Mouse (Mus musculus) embryonic facial prominence, embryonic 10.5 days (tissue): ENCODE results near the gene 4833427G06Rik. TPM values are rescaled to one million over a fixed set of nuclear protein-coding genes. Genes with fewer than 3 reads are reported as not detected.

Experiments used
- DNase-seq: peaks from one replicate; pipeline ENCODE4 v3.0.0-alpha.2; 2017; ENCODE audit warnings: low spot score
- H3K27ac ChIP-seq: fragments of 300-500 bp; sonication (generic); replicated peaks from 2 replicates; pipeline ENCODE4 v1.5.1; 2016; ENCODE audit warnings: mild to moderate bottlenecking
- H3K27me3 ChIP-seq: fragments of 300-500 bp; sonication (generic); replicated peaks from 2 replicates; pipeline ENCODE4 v1.6.1; 2016; ENCODE audit warnings: low read depth, mild to moderate bottlenecking; ENCODE audit not compliant: poor library complexity, severe bottlenecking
- H3K36me3 ChIP-seq: fragments of 300-500 bp; sonication (generic); replicated peaks from 2 replicates; pipeline ENCODE4 v1.6.1; 2016; ENCODE audit warnings: mild to moderate bottlenecking, moderate library complexity
- H3K4me1 ChIP-seq: fragments of 300-500 bp; sonication (generic); 2 replicates; pipeline ENCODE4 v1.6.1; 2016
- H3K4me3 ChIP-seq: fragments of 300-500 bp; sonication (generic); 2 replicates; pipeline ENCODE4 v1.5.1; 2016; ENCODE audit warnings: mild to moderate bottlenecking, moderate library complexity
- H3K9me3 ChIP-seq: fragments of 300-500 bp; sonication (generic); 2 replicates; pipeline ENCODE4 v1.6.1; 2016; ENCODE audit warnings: mild to moderate bottlenecking
- WGBS: fragments of 180-500 bp; shearing (Covaris S2); methylation state at CpG from one replicate; pipeline ENCODE4 v1.1.7; 2016; 5-methylcytosine and 5-hydroxymethylcytosine counted together
- microRNA counts: library from miRNA; unstranded; fragments of <30 nt; microRNA quantifications from one replicate; lab custom pipeline; 2017
- microRNA-seq: library from miRNA; unstranded; fragments of <30 nt; microRNA quantifications from one replicate; pipeline ENCODE4, GENCODE M21; 2017
- polyA plus RNA-seq: library from polyadenylated mRNA; unstranded; fragments of >200 nt; fragmentation: Nextera tagmentation; extraction: Ambion mirVana; gene quantifications from 2 replicates; pipeline ENCODE4 v1.2.1, GENCODE M21; 2016

The 4833427G06Rik gene
- polyA plus RNA-seq, 1 experiment from 2014 or later: not detected

- no peaks in the 10 kb centered on the region for H3K36me3 ChIP-seq
- WGBS: 78% methylated on average over 3 of the region's 3 CpGs
- H3K27me3 ChIP-seq: no peaks in the 10 kb centered on the region
- H3K4me3 ChIP-seq: no peak overlapping the region
- no peaks in the 10 kb centered on the region for H3K9me3 ChIP-seq
- H3K4me1 ChIP-seq: no peaks in the 10 kb centered on the region
- DNase-seq: no peak
- no peak overlapping the region for H3K27ac ChIP-seq
Measured at GRCm38 (mm10) chr9:51056360-51057324, 45.2 kb downstream of the 4833427G06Rik start.

- DNase-seq: no peak
Measured at GRCm38 (mm10) chr9:51052180-51052579, 49.7 kb downstream of the 4833427G06Rik start.

GRCm38 (mm10) chr9:51042136-51042535 is 59.7 kb downstream of the 4833427G06Rik start:
- 86% methylated on average over 6 of the region's 6 CpGs for WGBS
- H3K27me3 ChIP-seq: no peaks in the 10 kb centered on the region
- no peaks in the 10 kb centered on the region for H3K9me3 ChIP-seq
- no peak for DNase-seq
- H3K27ac ChIP-seq: no peak overlapping the region
- no peaks in the 10 kb centered on the region for H3K36me3 ChIP-seq
- no peak overlapping the region for H3K4me3 ChIP-seq
- H3K4me1 ChIP-seq: no peaks in the 10 kb centered on the region

More at GRCm38 (mm10) chr9:51052180-51052579, 49.7 kb downstream of the 4833427G06Rik start:
- Histone ChIP-seq H3K9me3 (no peaks in the 10 kb centered on the region), H3K27ac (no peak overlapping the region), H3K4me3 (no peak overlapping the region), H3K4me1 (no peaks in the 10 kb centered on the region), H3K27me3 (no peaks in the 10 kb centered on the region), H3K36me3 (no peaks in the 10 kb centered on the region)
- WGBS: 68% methylated on average over 3 of the region's 3 CpGs

- no peaks in the 10 kb centered on the region for H3K36me3 ChIP-seq
- H3K27ac ChIP-seq: no peak overlapping the region
- H3K4me1 ChIP-seq: no peaks in the 10 kb centered on the region
- H3K9me3 ChIP-seq: no peaks in the 10 kb centered on the region
- 93% methylated on average over 7 of the region's 7 CpGs for WGBS
- no peaks in the 10 kb centered on the region for H3K27me3 ChIP-seq
- DNase-seq: no peak
- H3K4me3 ChIP-seq: no peak overlapping the region
Measured at GRCm38 (mm10) chr9:51041491-51041980, 60.3 kb downstream of the 4833427G06Rik start.

- WGBS: 81% methylated on average over 3 of the region's 3 CpGs
- DNase-seq: no peak
Measured at GRCm38 (mm10) chr9:51032785-51033529, 68.9 kb downstream of the 4833427G06Rik start.

GRCm38 (mm10) chr9:51032291-51032690 is 69.6 kb downstream of the 4833427G06Rik start:
- H3K4me3 ChIP-seq: no peak overlapping the region
- H3K36me3 ChIP-seq: no peaks in the 10 kb centered on the region
- H3K9me3 ChIP-seq: no peaks in the 10 kb centered on the region
- DNase-seq: no peak
- WGBS: 71% methylated on average over 8 of the region's 8 CpGs
- 0 out of 2 replicates have a peak, but pooled peaks cover 2% of the 10 kb centered on the region for H3K4me1 ChIP-seq
- H3K27me3 ChIP-seq: no peaks in the 10 kb centered on the region
- H3K27ac ChIP-seq: no peak overlapping the region

More at GRCm38 (mm10) chr9:51032785-51033529, 68.9 kb downstream of the 4833427G06Rik start:
- no peaks in the 10 kb centered on the region for H3K27me3 ChIP-seq
- no peaks in the 10 kb centered on the region for H3K36me3 ChIP-seq
- H3K4me3 ChIP-seq: no peak overlapping the region
- H3K27ac ChIP-seq: no peak overlapping the region
- H3K4me1 ChIP-seq: 0 out of 2 replicates have a peak, but pooled peaks cover 2% of the 10 kb centered on the region
- H3K9me3 ChIP-seq: no peaks in the 10 kb centered on the region

GRCm38 (mm10) chr9:51031603-51032002 is 70.3 kb downstream of the 4833427G06Rik start:
- WGBS: 73% methylated on average over 6 of the region's 6 CpGs
- Histone ChIP-seq H3K27ac (no peak overlapping the region), H3K27me3 (no peaks in the 10 kb centered on the region), H3K4me1 (0 out of 2 replicates have a peak, but pooled peaks cover 2% of the 10 kb centered on the region), H3K9me3 (no peaks in the 10 kb centered on the region), H3K36me3 (no peaks in the 10 kb centered on the region), H3K4me3 (no peak overlapping the region)
- DNase-seq: no peak

MicroRNAs within 50 kb of the gene (microRNA counts, 519-probe panel; counts per million panel counts)
- microRNA mmu-miR-34b-3p (lab: Ali Mortazavi, UCI) (188 counts per million, percentile 57 among the panel's probes with 10 or more counts), microRNA mmu-miR-34b-5p (lab: Ali Mortazavi, UCI) (2,366 counts per million, percentile 64 among the panel's probes with 10 or more counts), microRNA mmu-miR-34c (lab: Ali Mortazavi, UCI) (188 counts per million, percentile 57 among the panel's probes with 10 or more counts)

Small RNA genes within 50 kb of the gene (microRNA-seq; reads per million reads assigned to microRNA genes)
- 47.9 reads per million, percentile 41 among the genes with 10 or more reads in this experiment for gene Mir34b
- gene Mir34c: 1,562 reads per million, percentile 78 among the genes with 10 or more reads in this experiment

Other genes with a start within 250 kb of the 4833427G06Rik start
- 18.3 and 19.9 TPM in 2 replicates for gene Sik2, start 93.0 kb downstream of the 4833427G06Rik start, polyA plus RNA-seq
- not detected in 2 replicates for gene Btg4, start 41.2 kb downstream of the 4833427G06Rik start, polyA plus RNA-seq
- gene Layn, start 25.0 kb downstream of the 4833427G06Rik start, polyA plus RNA-seq: 1.5 and 2.5 TPM in 2 replicates
- gene Gm32742, start 63.4 kb upstream of the 4833427G06Rik start, polyA plus RNA-seq: 0.01 TPM in 2 replicates
- gene Pou2af1, start 111.6 kb upstream of the 4833427G06Rik start, polyA plus RNA-seq: not detected in 2 replicates
- 1.9 and 2.1 TPM in 2 replicates for gene Colca2, start 176.5 kb upstream of the 4833427G06Rik start, polyA plus RNA-seq
- gene 1810046K07Rik, start 226.8 kb upstream of the 4833427G06Rik start, polyA plus RNA-seq: not detected in 2 replicates